Mouse (Mus musculus) layer of hippocampus, adult 8-10 months (tissue): ENCODE results near the gene Wls. TPM values are rescaled to one million over a fixed set of nuclear protein-coding genes. Genes with fewer than 3 reads are reported as not detected.

ENCODE experiments used
- DNase-seq, 2 experiments: peaks; one replicate each; pipeline ENCODE4 v3.0.0; 2022; ENCODE audit warnings: low spot score in 2 of 2
- total RNA-seq, 4 experiments: library from RNA; stranded (reverse); gene quantifications; 2 replicates each; pipeline ENCODE4 v1.2.4; 2022

The Wls gene
- total RNA-seq, 4 experiments from 2014 or later: 26.4 to 33.9 (median 28.4) TPM

DNA sequence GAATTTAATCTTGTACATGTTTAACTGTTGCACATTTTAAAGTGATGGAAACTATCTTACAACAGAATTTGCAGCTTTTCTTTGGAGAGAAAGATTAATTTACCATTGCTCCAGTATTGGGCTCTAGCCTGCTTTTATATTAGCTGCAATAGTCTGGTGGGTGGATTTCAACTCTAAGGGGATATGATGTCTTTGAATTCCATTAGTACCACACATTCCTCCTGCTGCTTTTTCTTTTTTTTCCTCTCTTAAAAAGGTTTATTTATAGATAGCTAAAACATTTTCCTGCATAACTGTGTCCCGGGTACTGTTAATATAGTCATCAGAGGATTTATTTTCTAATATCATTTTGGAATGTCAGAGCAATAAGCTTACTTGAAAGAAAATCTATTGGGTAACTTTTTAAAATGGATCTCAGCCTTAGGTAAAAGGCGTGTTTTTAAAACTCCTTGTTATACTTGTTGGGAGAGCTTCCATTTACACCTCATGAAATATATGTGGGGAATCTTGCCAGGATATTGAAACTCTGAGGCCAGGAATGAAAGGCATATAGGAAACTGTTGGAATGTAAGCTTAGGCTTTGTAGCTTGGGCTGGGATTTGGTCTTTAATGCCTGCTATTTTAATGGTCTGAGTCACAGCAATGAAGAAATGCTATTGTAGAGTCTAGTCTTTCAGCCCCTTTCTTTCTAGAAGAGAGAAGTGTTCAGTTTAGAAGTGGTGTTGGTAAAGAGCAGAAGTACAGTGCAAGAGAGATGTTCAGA is 78.0 kb downstream of the Wls start:
- no peak for DNase-seq

Other genes starting within 250 kb of the Wls start
- not detected for gene Rpe65, start 240.5 kb upstream of the Wls start, total RNA-seq